Mouse (Mus musculus): Measurements from ENCODE around the gene Olfr220. TPM values are rescaled to one million over a fixed set of nuclear protein-coding genes. Genes with fewer than 3 reads are reported as not detected.

Gene Olfr220
- not detected for polyA plus RNA-seq (2017; shearing (Covaris generic))

GRCm38 (mm10) chr1:174441782-174442181, at the start of gene Olfr220:
TSS of gene Olfr220 (plus strand) at chr1:174442082.

DNA sequence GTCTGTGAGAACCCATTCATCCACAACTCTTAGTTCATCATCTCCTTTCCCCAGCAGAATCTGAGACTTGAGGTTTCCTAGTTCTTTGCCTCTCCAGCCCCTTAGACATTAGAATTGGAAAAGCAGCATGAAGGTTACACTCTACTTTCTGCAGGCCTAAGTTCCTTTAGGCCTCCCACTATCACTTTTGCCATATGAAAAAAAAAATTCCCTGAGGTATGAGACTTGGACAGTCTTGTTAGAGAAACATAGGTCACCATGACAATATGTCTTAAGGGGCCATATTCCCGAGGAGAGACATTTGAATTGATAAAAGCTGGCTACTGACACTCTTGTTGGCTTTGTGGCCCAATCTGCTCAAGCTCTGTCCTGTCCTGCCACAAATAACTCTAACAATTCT, 18.1 kb upstream of the Olfr220 start, which contains the start of gene Olfr414:
Gene Olfr414, plus strand, starts transcription at position 301 of the 400 bp plus-strand sequence.

Other genes starting within 250 kb of the Olfr220 start
- not detected for gene Olfr419, start 190.0 kb upstream of the Olfr220 start, polyA plus RNA-seq (2017; shearing (Covaris generic))
- gene Mptx1, start 111.6 kb upstream of the Olfr220 start, polyA plus RNA-seq (2017; shearing (Covaris generic)), result not detected
- gene Olfr417, start 77.0 kb upstream of the Olfr220 start, polyA plus RNA-seq (2017; shearing (Covaris generic)), result not detected
- not detected for gene Olfr248, start 51.0 kb upstream of the Olfr220 start, polyA plus RNA-seq (2017; shearing (Covaris generic))
- not detected for gene Olfr414, start 18.0 kb upstream of the Olfr220 start, polyA plus RNA-seq (2017; shearing (Covaris generic))
- not detected for gene Fmn2, start 59.7 kb downstream of the Olfr220 start, polyA plus RNA-seq (2017; shearing (Covaris generic))

Data from CD4-positive, CD25-positive, alpha-beta regulatory T cell, adult 9 weeks (primary cell).